Mouse (Mus musculus) adrenal gland, adult 18-20 months (tissue): ENCODE measurements at regions not wholly inside any gene's neighbourhood (a gene's known extent, or its start where the extent isn't known, plus 50 kb on each side); places are given as distances from the start of the nearest gene placed in this dataset.

Experiments
- DNase-seq, 2 experiments: peaks; one replicate each; pipeline ENCODE4 v3.0.0; 2021 to 2022; ENCODE audit warnings: low spot score in 2 of 2

DNA sequence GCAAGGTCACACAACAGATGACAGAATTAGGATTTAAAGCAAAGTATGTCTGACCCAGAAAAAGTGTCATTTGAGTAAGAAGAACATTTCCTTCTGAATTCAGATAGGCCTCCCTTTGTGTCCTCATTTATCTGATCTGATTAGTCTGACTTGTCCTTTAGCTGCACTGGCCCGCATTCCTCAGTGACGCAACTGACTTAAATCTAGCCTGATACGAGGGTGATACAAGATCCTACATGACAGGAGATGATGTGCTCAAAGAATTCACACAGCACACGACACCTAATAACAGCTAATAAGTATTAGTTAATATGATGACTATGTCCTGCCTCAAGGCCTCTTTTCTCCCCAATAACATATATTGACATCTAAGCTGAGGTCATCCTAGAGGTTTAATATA, 192.8 kb downstream of the Nuf2 start:
- DNase-seq, result no peak

DNA sequence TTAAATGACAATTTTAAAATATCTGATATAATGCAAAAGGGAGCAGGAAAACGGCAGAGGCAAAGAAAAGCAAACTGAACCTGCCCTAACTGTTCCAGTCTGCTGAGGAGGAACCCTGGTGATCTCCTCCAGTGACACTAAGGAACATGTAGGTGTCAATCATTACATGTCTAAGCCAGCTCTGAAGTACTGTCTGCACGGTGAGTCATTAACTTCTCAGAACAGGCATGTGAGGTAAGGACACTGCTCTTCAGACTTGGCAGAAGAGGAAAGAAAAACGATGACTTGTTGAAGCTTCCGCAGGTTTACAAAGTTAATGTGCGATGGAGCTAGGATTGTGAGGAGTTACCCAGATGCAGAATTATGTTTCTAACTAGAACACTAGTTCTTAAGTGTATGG, 199.1 kb downstream of the Nuf2 start:
- no peak for DNase-seq

DNA sequence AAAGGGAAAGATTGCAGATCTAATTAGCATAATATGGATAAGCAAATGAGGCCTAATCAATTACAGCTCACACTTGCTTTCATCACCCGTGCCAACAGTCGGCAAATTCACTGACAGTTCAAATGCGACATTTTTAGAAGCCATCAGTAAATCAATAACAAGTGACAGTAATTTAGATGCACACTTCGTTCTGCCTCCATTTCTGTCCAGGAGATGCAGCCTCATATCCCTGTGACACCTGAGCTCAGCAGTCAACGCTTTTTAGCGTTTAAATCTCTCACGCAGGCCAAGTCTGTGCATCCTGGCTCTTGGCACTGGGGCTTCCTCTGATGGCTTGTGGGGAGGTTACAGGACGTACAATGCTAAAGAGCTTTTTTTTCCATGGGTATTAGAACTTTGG, 218.0 kb downstream of the Nuf2 start:
- DNase-seq, result no peak

DNA sequence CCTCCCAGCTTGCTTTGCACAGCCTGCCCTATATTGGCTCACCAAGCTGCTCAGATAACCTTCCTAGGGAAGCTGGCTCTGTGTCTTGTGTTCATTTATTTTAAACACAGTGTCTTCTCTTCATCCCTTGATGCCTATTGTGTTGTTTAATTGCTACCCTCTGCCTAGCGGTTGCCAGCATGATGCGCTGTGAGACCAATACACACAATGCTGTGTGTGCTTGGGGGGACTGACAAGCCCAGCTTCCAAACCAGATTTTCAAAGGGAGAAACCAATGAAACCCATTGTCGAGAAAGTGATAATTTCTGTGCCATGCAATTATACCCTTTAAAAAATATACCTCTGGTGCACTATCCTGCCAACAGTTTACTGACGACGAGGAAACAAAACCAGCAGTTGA, 247.8 kb downstream of the Nuf2 start:
- no peak for DNase-seq

DNA sequence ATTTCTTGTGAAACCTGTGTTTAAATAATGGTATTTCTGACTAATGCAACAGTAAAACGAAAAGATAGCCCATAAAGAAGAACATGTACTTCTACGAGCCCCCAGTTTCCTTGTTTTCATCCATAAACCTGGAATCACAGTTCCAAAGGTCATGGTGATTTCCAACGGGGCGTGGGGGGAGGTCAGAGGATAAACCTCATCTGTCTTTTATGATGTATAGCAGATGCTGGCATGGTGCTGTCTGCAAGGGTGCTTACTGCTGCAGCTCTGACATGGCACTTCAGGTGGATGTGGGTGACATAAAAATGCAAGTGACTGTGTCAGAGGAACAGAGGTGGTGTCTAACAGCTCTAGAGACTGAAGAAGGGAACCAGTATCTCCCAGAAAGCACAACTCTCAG, 260.5 kb downstream of the Nuf2 start:
- no peak for DNase-seq

DNA sequence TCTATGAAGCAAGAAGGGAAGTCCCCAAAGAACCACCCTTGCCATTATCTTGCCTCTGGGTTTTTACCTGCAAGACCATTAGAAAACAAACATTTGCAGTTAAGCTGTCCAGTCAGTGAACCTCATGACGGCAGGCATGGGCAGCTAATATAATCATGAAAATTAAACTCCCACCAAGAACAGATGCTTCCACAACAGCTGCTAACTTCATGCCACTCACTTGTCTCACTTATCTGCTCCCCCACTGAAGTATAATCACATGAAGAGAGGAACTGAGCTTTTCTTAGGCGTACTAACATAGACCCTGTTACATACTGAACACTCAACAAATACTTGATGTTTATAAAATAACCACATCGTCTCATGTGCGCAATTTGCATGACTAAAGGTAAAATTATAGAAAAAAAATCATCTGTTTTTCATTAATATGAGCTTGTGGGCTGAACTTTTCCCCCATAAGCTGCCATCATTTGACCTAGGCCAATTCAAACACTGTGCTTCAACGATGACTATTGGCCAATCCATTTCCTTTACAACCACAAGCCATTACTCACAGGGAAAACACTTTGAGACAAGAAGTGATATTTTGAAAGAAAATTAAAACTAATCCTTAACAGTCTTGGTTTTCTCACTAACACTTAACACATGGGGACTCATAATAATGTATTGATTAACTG, 267.1 kb downstream of the Nuf2 start:
- no peak for DNase-seq

DNA sequence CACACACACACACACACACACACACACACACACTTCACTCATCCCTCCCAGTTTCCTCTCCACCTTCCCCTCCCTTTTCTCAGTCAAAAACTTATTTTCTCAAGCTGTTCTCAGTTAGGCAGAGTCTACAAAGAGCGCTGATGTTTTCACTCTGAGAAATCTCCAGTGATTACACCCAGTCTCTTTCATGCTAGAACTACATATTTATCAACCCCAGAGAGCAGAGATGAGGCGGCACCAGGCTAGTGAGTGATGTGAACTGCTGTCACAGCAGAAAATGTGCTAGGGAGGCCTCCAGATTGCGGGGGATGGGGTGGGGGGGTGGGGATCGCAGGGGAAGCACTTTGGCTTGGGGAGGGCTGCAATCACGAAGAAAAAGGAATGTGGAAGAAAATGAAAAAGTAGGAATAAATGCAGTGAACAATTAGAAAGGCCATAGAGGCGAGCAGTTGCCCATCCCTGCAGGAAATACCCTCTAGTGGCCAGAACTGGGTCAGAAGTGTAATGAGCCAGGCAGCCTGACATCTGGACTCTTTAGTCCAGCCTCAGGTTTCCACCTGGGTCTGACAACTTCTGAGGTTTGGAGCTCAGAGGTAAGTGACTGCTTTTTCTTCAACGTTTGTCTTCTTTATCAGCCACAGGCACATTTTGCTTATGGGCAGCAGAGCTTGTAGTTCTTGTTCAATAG, 276.9 kb downstream of the Nuf2 start:
- no peak for DNase-seq

DNA sequence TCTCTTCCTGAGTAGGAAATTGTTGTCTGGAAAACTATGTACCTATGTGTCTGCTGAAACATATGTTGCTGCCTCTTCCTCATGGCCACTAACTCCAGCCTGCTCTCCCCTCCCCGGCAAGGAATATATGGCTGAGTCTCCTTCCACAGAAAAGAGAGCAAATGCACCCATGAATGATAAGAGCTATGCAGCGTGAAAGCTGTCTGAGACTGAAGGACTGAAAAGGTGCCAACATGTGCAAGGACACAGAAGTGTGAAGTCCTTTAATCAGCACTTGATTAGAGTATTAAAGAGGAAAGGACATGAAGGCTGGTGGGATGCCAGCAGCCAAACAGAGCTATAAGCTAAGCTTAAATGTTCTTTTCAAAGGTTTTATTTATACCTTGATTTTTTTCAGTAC, 279.1 kb downstream of the Nuf2 start:
- no peak for DNase-seq

DNA sequence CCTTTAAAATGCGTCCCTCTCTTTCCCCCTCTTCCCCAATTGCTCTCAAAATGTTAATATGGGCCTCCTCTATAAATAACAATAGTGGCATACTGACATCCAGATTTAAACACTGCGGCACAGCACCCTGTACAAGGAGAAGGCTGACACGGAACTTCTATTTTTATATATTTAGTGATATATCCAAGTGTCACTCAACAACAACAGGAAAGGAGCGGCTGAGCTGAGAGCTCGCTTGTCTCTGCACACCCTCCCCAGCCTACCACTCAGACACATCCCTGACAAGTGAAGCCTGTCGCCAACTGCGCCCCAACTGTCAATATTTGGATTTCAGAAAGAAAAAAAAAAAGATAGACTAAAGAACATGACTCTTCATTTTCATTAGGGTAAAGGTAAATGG, 282.2 kb downstream of the Nuf2 start:
- DNase-seq, result no peak

DNA sequence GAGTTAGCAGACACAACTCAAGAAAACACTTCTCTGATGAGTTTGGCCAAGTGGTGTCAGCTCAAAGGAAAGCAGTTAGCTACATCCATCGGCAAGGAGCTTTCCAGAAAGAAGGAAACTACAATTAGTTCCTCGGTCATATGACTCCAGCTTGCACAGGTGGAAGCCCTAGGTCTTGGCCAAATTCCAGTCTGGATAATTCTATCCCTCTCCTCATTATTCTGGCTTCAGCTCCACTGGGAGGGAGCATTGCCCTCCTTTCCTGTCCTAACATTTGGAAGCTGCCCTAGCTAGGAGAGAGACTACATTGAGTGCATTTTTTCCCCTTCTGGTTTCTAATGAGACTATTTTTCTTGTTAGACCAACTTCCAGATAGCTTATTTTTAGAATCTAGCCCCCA, 290.9 kb downstream of the Nuf2 start:
- no peak for DNase-seq

DNA sequence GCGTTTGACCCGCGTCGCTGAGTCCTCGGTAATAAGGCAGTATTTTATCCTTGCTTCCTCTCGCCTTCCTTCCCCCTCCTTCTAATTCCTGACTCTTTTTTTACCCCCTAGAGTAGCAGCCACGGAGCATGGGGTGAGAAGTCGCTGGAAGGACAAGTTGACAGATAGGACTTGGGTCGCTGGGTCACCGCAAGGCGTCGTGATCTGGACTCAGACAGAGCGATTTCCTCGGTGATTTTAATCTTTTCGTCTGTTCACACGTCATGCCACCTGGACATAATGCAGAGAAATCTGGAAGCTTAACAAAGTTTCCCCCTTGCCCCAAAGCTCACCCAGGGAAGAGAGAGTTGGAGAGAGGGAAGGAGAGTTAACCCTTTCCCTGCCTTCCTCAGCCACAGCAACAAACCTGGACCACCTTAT, 292.6 kb downstream of the Nuf2 start:
- DNase-seq, result peak; percentile 16 to 30

DNA sequence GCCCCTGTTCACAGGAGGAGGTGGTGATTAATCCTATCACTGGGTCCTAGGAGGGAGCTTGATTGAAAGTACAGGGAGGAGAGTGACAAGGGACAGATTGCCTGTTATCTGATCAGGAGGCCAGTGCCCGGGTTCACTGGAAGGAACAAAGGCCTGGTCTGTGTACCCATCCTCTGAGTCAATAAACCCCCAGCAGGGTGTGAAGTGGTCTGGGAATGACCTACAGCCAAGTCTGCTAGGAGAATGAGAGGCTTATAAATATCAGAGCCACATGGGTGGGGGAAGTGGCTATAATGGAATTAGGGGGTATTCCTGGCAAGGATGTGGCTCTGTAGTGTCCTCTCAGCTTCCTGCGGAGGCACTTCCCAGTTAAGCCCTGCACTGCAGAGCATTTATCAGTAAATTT, 296.0 kb downstream of the Nuf2 start:
- DNase-seq, result peak in 1 of 2 experiments; percentile 10

DNA sequence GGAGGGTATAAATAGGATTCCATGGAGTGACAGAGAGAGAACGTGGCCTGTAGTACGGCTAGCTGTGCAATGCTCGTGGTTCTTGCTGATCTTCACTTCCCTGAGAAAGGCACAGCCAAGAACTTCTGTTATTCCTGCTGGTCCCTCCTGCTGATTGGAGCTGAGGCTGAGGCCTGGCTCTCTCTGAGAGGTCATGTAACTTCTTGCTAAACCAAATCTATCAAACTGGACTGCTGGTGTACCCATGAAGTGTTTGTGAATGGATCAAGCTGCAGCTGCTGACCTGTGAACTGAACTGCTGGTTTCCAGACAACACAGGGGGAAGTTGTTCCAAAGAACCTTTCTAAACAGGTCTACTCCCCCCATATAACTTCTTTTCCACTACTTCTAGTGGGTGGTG, 297.9 kb downstream of the Nuf2 start:
- DNase-seq, result no peak

DNA sequence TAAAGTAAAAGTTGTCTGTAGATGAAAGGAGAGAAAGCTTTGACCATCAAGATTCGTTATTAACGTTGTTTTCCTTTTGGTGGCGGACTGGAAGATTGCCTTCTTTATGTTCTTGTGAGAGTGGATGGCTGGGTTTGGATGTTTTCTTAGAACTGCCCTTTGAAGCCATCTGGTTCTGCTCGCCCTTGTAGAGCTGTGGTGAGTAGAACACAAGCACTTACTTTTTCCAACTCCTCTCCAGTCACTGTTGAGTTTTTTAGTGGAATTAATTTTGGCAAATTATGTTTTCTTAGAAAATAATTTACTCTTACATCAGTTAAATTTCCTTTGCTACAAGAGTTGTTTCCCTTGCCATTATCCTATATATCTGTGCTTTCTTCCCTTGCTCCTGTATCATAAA, 301.2 kb downstream of the Nuf2 start:
- no peak for DNase-seq

DNA sequence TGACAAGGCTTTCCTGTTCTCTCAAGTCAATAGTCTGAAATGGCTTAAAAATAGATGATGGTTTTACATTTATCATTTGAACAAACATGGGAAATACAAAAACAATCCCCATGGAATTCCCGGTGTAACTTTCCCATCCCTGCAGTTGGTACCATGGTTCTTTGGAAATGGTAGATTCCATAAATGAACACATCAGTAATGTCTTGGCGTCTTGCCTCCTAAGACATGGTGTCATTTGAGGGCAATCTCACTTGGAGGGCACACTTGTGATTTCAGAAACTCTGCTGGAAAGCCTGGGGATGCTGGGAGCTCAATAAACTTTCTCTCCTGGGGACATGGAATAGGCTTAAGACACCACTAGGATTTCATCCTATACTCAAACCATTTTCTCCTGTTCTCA, 306.8 kb downstream of the Nuf2 start:
- DNase-seq, result no peak

DNA sequence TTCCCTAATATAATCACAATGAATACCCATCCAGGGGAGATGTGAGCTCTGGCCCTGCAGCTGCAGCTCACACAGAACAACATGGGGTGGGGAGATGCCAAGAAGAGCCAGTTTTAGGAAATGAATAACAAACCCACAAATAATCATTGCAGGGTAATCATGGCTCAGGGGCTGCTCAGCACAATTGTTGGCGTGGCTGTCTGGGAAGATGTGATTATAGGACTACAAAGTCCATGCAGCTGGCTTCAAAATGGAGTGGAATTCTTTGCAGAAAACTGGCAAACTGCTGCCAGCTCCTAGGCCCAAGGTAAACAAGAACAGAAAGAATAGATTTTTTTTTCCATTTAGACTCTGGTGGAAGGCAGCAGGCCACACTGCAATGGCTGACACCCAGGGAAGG, 343.6 kb downstream of the Nuf2 start:
- DNase-seq, result no peak

DNA sequence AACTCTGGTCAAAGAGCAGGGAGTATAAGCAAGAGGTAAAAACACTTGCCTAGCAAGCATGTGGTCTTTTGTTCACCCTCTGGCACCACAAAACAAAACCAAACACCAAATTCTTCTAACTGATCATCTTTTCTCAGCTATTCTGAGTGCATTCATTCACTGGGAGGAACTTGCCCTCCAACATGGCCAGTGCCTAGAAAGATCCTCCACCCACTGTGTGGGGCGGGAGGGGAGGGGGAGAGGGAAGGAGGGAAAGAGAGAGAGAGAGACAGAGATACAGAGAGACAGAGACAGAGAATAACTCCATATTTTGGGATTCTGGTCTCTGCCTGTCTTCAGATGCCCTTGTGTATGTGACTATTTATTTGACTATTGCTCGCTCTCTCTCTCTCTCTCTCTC, 360.9 kb downstream of the Nuf2 start:
- DNase-seq, result no peak

DNA sequence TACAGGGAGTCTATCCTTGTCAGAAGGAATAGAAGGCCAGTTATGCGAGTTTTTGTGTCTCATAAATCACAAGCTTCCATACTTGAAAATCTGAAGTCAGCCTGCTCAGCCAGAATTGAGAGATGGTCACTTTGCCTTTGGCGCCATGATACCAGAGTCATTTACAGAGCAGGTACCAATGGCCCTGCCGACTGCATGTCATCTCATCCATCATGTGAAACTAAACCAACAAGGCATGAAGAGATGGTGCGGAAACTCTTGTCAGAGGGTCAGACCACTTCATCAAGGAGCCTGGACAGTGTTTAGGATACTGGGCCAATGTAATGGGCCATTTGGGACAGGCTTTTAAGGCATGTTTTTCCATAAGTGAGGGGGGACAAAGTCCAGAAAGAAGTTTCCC, 363.2 kb downstream of the Nuf2 start:
- DNase-seq, result no peak

DNA sequence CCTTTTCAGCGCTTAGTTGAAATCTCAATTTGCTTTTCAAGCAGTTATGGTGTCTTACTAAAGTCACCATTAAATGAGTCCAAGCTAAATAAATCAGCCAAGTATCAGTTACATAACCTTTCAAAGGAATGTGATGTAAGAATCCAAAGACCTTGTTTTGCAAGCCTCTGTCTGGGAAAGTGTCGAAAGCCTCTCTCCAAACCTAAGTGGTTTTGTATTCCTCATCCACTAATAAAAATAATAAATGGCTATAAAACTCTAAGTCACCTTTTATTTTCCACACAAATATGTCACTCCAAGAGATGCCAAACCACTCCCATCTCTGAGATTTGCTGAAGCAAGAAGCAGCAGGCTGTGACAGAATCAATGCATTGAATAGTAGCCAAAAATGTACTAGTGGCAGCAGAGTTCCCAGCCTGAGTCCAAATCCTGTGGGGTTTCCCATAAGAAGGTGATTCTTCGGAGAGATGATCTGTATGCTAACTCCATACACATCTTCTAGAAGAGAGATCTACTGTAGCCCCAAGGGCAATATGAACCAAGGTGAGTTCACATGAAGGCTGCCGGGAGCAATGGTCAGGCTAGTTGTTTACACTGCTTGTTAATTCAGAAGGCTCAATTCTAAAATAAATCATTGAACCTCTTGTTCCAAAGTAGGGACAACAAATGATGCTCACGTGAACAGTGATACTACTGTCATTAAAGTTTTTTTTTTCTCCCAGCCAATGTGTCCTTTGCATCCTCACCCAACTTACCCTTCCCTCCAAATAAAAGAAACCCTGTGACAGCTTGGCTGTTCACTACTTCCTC, 365.0 kb downstream of the Nuf2 start:
- DNase-seq, result no peak

DNA sequence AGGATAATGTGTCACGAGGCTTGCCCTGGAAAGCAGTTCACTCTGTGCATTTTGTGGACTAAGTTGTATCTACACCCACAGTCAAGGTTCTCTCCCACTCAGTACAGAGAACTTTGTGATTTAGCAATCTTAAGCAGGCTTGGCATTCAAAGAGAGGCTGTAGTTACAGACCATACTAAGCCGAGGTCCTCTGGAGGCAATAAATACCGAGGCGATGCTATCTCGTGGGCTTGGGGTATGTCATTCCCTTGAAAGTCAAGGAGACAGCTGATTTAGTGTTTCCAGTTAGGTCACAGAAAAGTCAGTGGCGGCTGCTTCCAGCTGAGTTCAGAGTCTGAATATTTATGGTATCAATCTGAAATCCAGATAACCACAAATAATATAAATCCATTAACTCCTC, 370.4 kb downstream of the Nuf2 start:
- DNase-seq, result peak in 1 of 2 experiments; percentile 25

DNA sequence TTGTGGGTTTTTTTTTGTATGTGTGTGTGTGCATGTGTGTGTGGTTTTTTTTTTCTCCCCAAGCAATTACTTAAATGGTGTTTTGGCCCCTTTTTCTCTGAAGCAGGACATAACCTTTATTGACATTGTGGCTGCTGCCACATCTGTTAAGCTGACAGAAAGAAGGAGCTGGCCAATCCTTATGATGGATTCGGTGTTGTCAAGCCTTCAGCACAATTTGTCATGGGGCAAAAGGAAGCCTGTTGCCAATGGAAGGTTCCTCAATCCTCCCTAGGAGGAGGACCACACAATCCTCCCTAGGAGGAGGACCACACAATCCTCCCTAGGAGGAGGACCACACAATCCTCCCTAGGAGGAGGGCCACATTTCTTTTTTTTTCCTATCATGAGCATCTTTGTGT, 371.0 kb downstream of the Nuf2 start:
- DNase-seq, result no peak

DNA sequence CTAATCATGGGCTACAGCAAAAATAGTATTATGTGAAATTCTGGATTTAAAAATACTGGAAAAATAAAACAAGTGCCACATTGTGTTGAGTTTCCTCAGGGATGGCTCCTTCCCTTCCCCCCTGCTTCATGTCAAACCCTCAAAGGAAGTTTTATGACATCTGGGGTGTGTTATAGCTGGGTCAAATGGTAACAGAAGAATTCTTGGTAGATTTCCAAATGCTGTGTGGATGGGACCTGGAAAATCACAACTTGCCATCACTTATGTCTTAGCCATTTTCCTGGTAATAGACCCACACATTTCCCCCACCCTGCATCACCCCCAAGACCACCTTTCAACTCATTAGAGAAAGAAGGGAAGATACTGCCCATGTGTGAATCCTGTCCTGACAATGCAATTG, 371.5 kb downstream of the Nuf2 start:
- no peak for DNase-seq
